Mouse (Mus musculus) lung, postnatal 0 days (tissue): Measurements from ENCODE around the gene Crim1.

ENCODE experiments used
- CTCF ChIP-seq: IDR thresholded peaks from 2 replicates; pipeline ENCODE4 v1.5.1; 2016; ENCODE audit warnings: antibody characterized with exemption, mild to moderate bottlenecking
- EP300 ChIP-seq: IDR thresholded peaks from 2 replicates; pipeline ENCODE4 v1.6.1; 2016; ENCODE audit warnings: antibody characterized with exemption, mild to moderate bottlenecking, control low read depth

DNA sequence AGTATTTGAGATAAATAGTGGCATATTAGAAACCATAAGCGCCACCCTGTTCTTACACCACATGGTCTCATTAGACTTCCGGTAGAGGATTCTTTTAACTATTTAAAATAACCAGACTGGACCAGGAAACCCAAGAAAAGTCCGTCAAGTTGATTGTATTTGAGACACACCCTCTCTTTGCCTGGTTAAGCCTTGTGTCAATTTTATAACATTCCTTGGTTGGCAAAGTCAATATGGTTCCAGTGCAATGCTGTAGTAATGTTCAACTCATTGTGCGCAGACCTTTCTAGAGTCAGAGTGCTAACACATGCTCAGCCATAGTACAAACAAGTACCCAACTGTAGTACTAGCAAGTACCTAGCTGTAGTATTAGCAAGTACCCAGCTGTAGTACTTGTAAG is 61.6 kb downstream of the Crim1 start:
- no peak for TF ChIP-seq CTCF
- no peak for TF ChIP-seq EP300
